Mouse (Mus musculus) adrenal gland, adult 8-10 months (tissue): ENCODE measurements at regions not wholly inside any gene's neighbourhood (a gene's known extent, or its start where the extent isn't known, plus 50 kb on each side); places are given as distances from the start of the nearest gene placed in this dataset.
"Not testable (repeated sequence)": the region's sequence is repeated elsewhere in the genome, so short reads cannot be mapped to it uniquely, and the experiment has no call there.

ENCODE experiments used
- DNase-seq: peaks from one replicate; pipeline ENCODE4 v3.0.0; 2022

- no peak for DNase-seq
Observed at GRCm38 (mm10) chr17:81319605-81320004, 122.0 kb upstream of the Gm11096 start.

- no peak for DNase-seq
Observed at GRCm38 (mm10) chr17:81316655-81317054, 124.9 kb upstream of the Gm11096 start.

- no peak for DNase-seq
Observed at GRCm38 (mm10) chr17:81305880-81306279, 135.7 kb upstream of the Gm11096 start.

- DNase-seq, result no peak
Observed at GRCm38 (mm10) chr17:81304574-81304973, 137.0 kb upstream of the Gm11096 start.

GRCm38 (mm10) chr17:81302490-81302889 lies 139.1 kb upstream of the Gm11096 start:
- no peak for DNase-seq

GRCm38 (mm10) chr17:81291829-81292228 lies 149.7 kb upstream of the Gm11096 start:
- DNase-seq, result no peak

- no peak for DNase-seq
Observed at GRCm38 (mm10) chr17:81282543-81282942, 159.0 kb upstream of the Gm11096 start.

- DNase-seq, result peak; percentile 18
Observed at GRCm38 (mm10) chr17:81270235-81270634, 171.3 kb upstream of the Gm11096 start.

- no peak for DNase-seq
Observed at GRCm38 (mm10) chr17:81261957-81262356, 179.6 kb upstream of the Gm11096 start.

- no peak for DNase-seq
Observed at GRCm38 (mm10) chr17:81260036-81260435, 181.5 kb upstream of the Gm11096 start.

GRCm38 (mm10) chr17:81256106-81256505 lies 185.5 kb upstream of the Gm11096 start:
- DNase-seq, result no peak

GRCm38 (mm10) chr17:81250748-81251147 lies 185.9 kb upstream of the Thumpd2 start:
- no peak for DNase-seq

- no peak for DNase-seq
Observed at GRCm38 (mm10) chr17:81246156-81246555, 181.3 kb upstream of the Thumpd2 start.

GRCm38 (mm10) chr17:81231771-81232170 lies 166.9 kb upstream of the Thumpd2 start:
- not testable (repeated sequence) for DNase-seq

GRCm38 (mm10) chr17:81225281-81225680 lies 160.4 kb upstream of the Thumpd2 start:
- DNase-seq, result no peak

GRCm38 (mm10) chr17:81221436-81221835 lies 156.6 kb upstream of the Thumpd2 start:
- peak; percentile 24 for DNase-seq

- no peak for DNase-seq
Observed at GRCm38 (mm10) chr17:81214844-81215243, 150.0 kb upstream of the Thumpd2 start.

- DNase-seq, result no peak
Observed at GRCm38 (mm10) chr17:81212043-81212442, 147.2 kb upstream of the Thumpd2 start.

- DNase-seq, result no peak
Observed at GRCm38 (mm10) chr17:81210389-81210788, 145.5 kb upstream of the Thumpd2 start.

- no peak for DNase-seq
Observed at GRCm38 (mm10) chr17:81209323-81209722, 144.4 kb upstream of the Thumpd2 start.

- no peak for DNase-seq
Observed at GRCm38 (mm10) chr17:81201052-81201451, 136.2 kb upstream of the Thumpd2 start.

GRCm38 (mm10) chr17:81194006-81194405 lies 129.1 kb upstream of the Thumpd2 start:
- no peak for DNase-seq

GRCm38 (mm10) chr17:81193230-81193871 lies 128.5 kb upstream of the Thumpd2 start:
- peak; percentile 3 for DNase-seq

GRCm38 (mm10) chr17:81189996-81190395 lies 125.1 kb upstream of the Thumpd2 start:
- no peak for DNase-seq

- DNase-seq, result no peak
Observed at GRCm38 (mm10) chr17:81185685-81186084, 120.8 kb upstream of the Thumpd2 start.
